Mouse (Mus musculus) gastrocnemius, postnatal 36 days (tissue): ENCODE measurements around the gene Ebf1. TPM values are rescaled to one million over a fixed set of nuclear protein-coding genes. Genes with fewer than 3 reads are reported as not detected.

Experiments
- DNase-seq, 2 experiments: peaks; one replicate each; pipeline ENCODE4 v3.0.0; 2022
- intact Hi-C: fragments of 180-260 bp; cut with DNase I; formaldehyde crosslinking; loops from one replicate; pipeline ENCODE4 v1.15.1; 2025
- total RNA-seq, 2 experiments: library from RNA; stranded (reverse); gene quantifications; 2 replicates each; pipeline ENCODE4 v1.2.3; 2021

Ebf1 gene
- total RNA-seq, 2 experiments from 2014 or later: 9.5 to 10.0 TPM

- DNase-seq: peak in 1 of 2 experiments; percentile 13
- intact Hi-C loops: no loop called here
These were observed 299.9 kb downstream of the Ebf1 start for GRCm38 (mm10) chr11:44917059-44917458.

- DNase-seq: no peak
- intact Hi-C loops: no loop called here
These were observed 306.0 kb downstream of the Ebf1 start for GRCm38 (mm10) chr11:44923138-44923537.

- DNase-seq: no peak
- intact Hi-C loops: no loop called here
These were observed 306.9 kb downstream of the Ebf1 start for GRCm38 (mm10) chr11:44923868-44924508.

GRCm38 (mm10) chr11:44924896-44925295 lies 307.8 kb downstream of the Ebf1 start:
- no peak for DNase-seq
- intact Hi-C loops: no loop called here

- DNase-seq: no peak
- intact Hi-C loops: no loop called here
These were observed 308.8 kb downstream of the Ebf1 start for GRCm38 (mm10) chr11:44925806-44926525.

- intact Hi-C loops: no loop called here
- no peak for DNase-seq
These were observed 311.3 kb downstream of the Ebf1 start for GRCm38 (mm10) chr11:44928403-44928802.

GRCm38 (mm10) chr11:44932942-44933483 lies 315.9 kb downstream of the Ebf1 start:
- no peak for DNase-seq

GRCm38 (mm10) chr11:44943781-44944180 lies 326.7 kb downstream of the Ebf1 start:
- intact Hi-C loops: no loop called here
- DNase-seq: no peak

More at GRCm38 (mm10) chr11:44932942-44933483, 315.9 kb downstream of the Ebf1 start:
- intact Hi-C loops: no loop called here

GRCm38 (mm10) chr11:44944401-44944800 lies 327.3 kb downstream of the Ebf1 start:
- intact Hi-C loops: no loop called here
- no peak for DNase-seq

GRCm38 (mm10) chr11:44946618-44947017 lies 329.5 kb downstream of the Ebf1 start:
- DNase-seq: peak in 1 of 2 experiments; percentile 19
- intact Hi-C loops: no loop called here

- intact Hi-C loops: no loop called here
- DNase-seq: no peak
These were observed 331.4 kb downstream of the Ebf1 start for GRCm38 (mm10) chr11:44948541-44948940.

- intact Hi-C loops: no loop called here
- DNase-seq: no peak
These were observed 332.0 kb downstream of the Ebf1 start for GRCm38 (mm10) chr11:44949140-44949539.

- no peak for DNase-seq
These were observed 333.2 kb downstream of the Ebf1 start for GRCm38 (mm10) chr11:44950319-44950718.

GRCm38 (mm10) chr11:44951506-44951905 lies 334.4 kb downstream of the Ebf1 start:
- no peak for DNase-seq
- intact Hi-C loops: no loop called here

More at GRCm38 (mm10) chr11:44950319-44950718, 333.2 kb downstream of the Ebf1 start:
- intact Hi-C loops: no loop called here

GRCm38 (mm10) chr11:44953337-44953736 lies 336.2 kb downstream of the Ebf1 start:
- DNase-seq: no peak
- intact Hi-C loops: no loop called here

- intact Hi-C loops: no loop called here
- DNase-seq: no peak
These were observed 336.7 kb downstream of the Ebf1 start for GRCm38 (mm10) chr11:44953863-44954262.

- intact Hi-C loops: no loop called here
- DNase-seq: no peak
These were observed 337.2 kb downstream of the Ebf1 start for GRCm38 (mm10) chr11:44954362-44954761.

GRCm38 (mm10) chr11:44962746-44963440 lies 345.8 kb downstream of the Ebf1 start:
- intact Hi-C loops: no loop called here
- no peak for DNase-seq

GRCm38 (mm10) chr11:44969011-44969410 lies 351.9 kb downstream of the Ebf1 start:
- intact Hi-C loops: no loop called here

GRCm38 (mm10) chr11:44974271-44974670 lies 357.2 kb downstream of the Ebf1 start:
- intact Hi-C loops: no loop called here
- DNase-seq: no peak

More at GRCm38 (mm10) chr11:44969011-44969410, 351.9 kb downstream of the Ebf1 start:
- DNase-seq: no peak

GRCm38 (mm10) chr11:44975151-44975550 lies 358.0 kb downstream of the Ebf1 start:
- peak in 1 of 2 experiments; percentile 20 for DNase-seq
- intact Hi-C loops: no loop called here
